Mouse (Mus musculus): ENCODE measurements around the gene Olfr152. TPM values are rescaled to one million over a fixed set of nuclear protein-coding genes. Genes with fewer than 3 reads are reported as not detected.

The Olfr152 gene
- total RNA-seq (2012; rRNA removed): not detected in 2 replicates

DNA sequence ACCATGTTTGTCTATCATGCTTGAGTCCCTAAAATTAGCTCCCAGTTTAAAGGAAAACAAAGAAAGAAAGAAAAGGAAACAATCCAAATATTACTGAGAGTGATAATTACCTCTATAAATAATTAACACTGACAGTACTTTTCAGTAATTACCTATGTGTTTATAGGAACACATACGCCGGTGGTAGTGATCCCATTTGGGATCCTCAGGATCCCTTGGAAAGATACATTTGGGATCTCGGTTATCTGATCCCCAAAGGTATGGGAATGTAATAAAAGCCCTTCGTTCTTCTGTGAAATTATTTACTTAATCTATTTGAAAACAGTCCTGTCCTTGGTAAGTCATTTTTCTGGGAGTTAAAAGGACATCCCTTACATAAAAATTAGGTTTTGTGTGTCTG is at the start of gene Olfr152:
Gene Olfr152, plus strand, starts transcription at position 301 of the 400 bp plus-strand sequence.
- no peak within 1 kb of the TSS for H3K27ac ChIP-seq (ENCODE audit: insufficient read depth, low read depth, low read length, poor library complexity, severe bottlenecking)
- no peaks in the 10 kb centered on the region for H3K9me3 ChIP-seq (ENCODE audit: control insufficient read depth, insufficient read depth, low read depth, low read length)
- H3K9ac ChIP-seq (ENCODE audit: insufficient read depth, low read depth, low read length, poor library complexity, severe bottlenecking): no peak within 1 kb of the TSS
- in situ Hi-C loops (cut with MboI; ENCODE audit: low sequenced_read_pairs in 2 of 2, unreplicated experiment in 2 of 2): no loop called here
- no peaks in the 10 kb centered on the region for H3K4me1 ChIP-seq (ENCODE audit: control insufficient read depth in 2 of 2, insufficient read depth in 2 of 2, low read length in 2 of 2, poor library complexity in 1 of 2)
- no peak for DNase-seq (ENCODE audit: low read depth, low spot score)
- H3K4me3 ChIP-seq (ENCODE audit: insufficient read depth in 1 of 2, low read depth in 1 of 2, low read length in 2 of 2, poor library complexity in 1 of 2, severe bottlenecking in 1 of 2): no peak within 1 kb of the TSS
- TF ChIP-seq CHD2 (IDR thresholded peaks at IDR 0.05; ENCODE audit: low read depth, low read length) (no peak), MAFK (IDR thresholded peaks at IDR 0.05; ENCODE audit: insufficient read depth, low read depth, low read length) (no peak), HCFC1 (IDR thresholded peaks at IDR 0.05; ENCODE audit: borderline replicate concordance, insufficient read depth, low read length) (no peak), ZNF384 (IDR thresholded peaks at IDR 0.05; ENCODE audit: low read depth, low read length) (no peak), ZC3H11A (IDR thresholded peaks at IDR 0.05; ENCODE audit: borderline replicate concordance, low read depth, low read length) (no peak)
- no peaks in the 10 kb centered on the region for H3K36me3 ChIP-seq (ENCODE audit: control insufficient read depth, insufficient read depth, low read length, poor library complexity, severe bottlenecking)

DNA sequence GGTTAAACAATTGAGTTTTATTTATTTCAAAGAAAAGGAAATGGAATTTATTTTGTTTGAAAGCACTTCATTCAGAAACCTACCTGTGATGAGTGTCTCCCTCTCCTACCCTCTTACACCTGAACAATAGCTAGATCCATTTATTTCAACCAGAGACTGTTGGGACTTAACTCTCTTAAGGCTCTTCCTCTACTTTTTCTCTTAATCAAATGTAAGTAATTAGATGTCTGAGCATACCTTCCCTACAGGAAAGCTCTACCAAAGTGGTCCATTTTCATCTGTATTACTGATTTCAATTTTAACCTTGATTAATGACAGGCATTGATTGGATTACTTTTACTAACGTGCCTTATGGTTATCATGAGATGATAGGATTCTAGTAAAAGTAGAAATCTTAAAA is 39.4 kb upstream of the Olfr152 start, which contains the start of gene Olfr1138:
Gene Olfr1138, minus strand, starts transcription at position 101 of the 400 bp plus-strand sequence.
- in situ Hi-C loops (cut with MboI; ENCODE audit: low sequenced_read_pairs in 2 of 2, unreplicated experiment in 2 of 2): no loop called here
- H3K9ac ChIP-seq (ENCODE audit: insufficient read depth, low read depth, low read length, poor library complexity, severe bottlenecking): no peak within 1 kb of the TSS

DNA sequence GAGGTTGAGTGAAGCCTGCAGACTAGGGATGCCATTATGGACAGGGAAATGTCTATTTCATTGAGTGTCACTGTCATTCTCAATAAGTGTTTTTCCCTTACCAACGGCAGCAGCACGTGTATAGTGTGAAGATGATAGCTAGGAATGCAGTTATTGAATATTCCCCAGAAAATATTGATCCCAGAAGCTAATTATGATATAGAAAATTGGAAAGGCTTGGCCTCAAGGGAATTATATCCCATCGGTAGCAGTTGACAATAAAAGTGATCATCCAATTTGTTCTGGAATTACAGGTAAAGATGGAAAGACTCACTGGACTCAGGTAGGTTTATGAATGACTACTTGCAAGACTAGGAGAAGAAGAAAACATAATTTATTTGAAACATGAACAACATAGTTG is 35.8 kb upstream of the Olfr152 start, which contains the start of gene Olfr1140:
Gene Olfr1140, plus strand, starts transcription at position 301 of the 400 bp plus-strand sequence.
- Histone ChIP-seq H3K36me3 (ENCODE audit: control insufficient read depth, insufficient read depth, low read length, poor library complexity, severe bottlenecking) (no peaks in the 10 kb centered on the region), H3K4me1 (ENCODE audit: control insufficient read depth in 2 of 2, insufficient read depth in 2 of 2, low read length in 2 of 2, poor library complexity in 1 of 2) (no peaks in the 10 kb centered on the region), H3K9me3 (ENCODE audit: control insufficient read depth, insufficient read depth, low read depth, low read length) (no peaks in the 10 kb centered on the region), H3K27ac (ENCODE audit: insufficient read depth, low read depth, low read length, poor library complexity, severe bottlenecking) (no peak within 1 kb of the TSS), H3K4me3 (ENCODE audit: insufficient read depth in 1 of 2, low read depth in 1 of 2, low read length in 2 of 2, poor library complexity in 1 of 2, severe bottlenecking in 1 of 2) (no peak within 1 kb of the TSS), H3K9ac (ENCODE audit: insufficient read depth, low read depth, low read length, poor library complexity, severe bottlenecking) (no peak within 1 kb of the TSS)
- in situ Hi-C loops (cut with MboI; ENCODE audit: low sequenced_read_pairs in 2 of 2, unreplicated experiment in 2 of 2): no loop called here
- no peak for DNase-seq (ENCODE audit: low read depth, low spot score)
- TF ChIP-seq ZC3H11A (IDR thresholded peaks at IDR 0.05; ENCODE audit: borderline replicate concordance, low read depth, low read length): no peak
- no peak for TF ChIP-seq CHD2 (IDR thresholded peaks at IDR 0.05; ENCODE audit: low read depth, low read length)
- no peak for TF ChIP-seq MAFK (IDR thresholded peaks at IDR 0.05; ENCODE audit: insufficient read depth, low read depth, low read length)
- no peak for TF ChIP-seq HCFC1 (IDR thresholded peaks at IDR 0.05; ENCODE audit: borderline replicate concordance, insufficient read depth, low read length)
- no peak for TF ChIP-seq ZNF384 (IDR thresholded peaks at IDR 0.05; ENCODE audit: low read depth, low read length)

More for the DNA sequence above, 39.4 kb upstream of the Olfr152 start, which contains the start of gene Olfr1138:
- no peak for DNase-seq (ENCODE audit: low read depth, low spot score)
- TF ChIP-seq HCFC1 (IDR thresholded peaks at IDR 0.05; ENCODE audit: borderline replicate concordance, insufficient read depth, low read length): no peak
- no peak for TF ChIP-seq MAFK (IDR thresholded peaks at IDR 0.05; ENCODE audit: insufficient read depth, low read depth, low read length)
- TF ChIP-seq ZNF384 (IDR thresholded peaks at IDR 0.05; ENCODE audit: low read depth, low read length): no peak
- no peak for TF ChIP-seq ZC3H11A (IDR thresholded peaks at IDR 0.05; ENCODE audit: borderline replicate concordance, low read depth, low read length)
- no peak for TF ChIP-seq CHD2 (IDR thresholded peaks at IDR 0.05; ENCODE audit: low read depth, low read length)
- no peaks in the 10 kb centered on the region for H3K36me3 ChIP-seq (ENCODE audit: control insufficient read depth, insufficient read depth, low read length, poor library complexity, severe bottlenecking)
- H3K4me3 ChIP-seq (ENCODE audit: insufficient read depth in 1 of 2, low read depth in 1 of 2, low read length in 2 of 2, poor library complexity in 1 of 2, severe bottlenecking in 1 of 2): no peak within 1 kb of the TSS
- H3K4me1 ChIP-seq (ENCODE audit: control insufficient read depth in 2 of 2, insufficient read depth in 2 of 2, low read length in 2 of 2, poor library complexity in 1 of 2): no peaks in the 10 kb centered on the region
- H3K9me3 ChIP-seq (ENCODE audit: control insufficient read depth, insufficient read depth, low read depth, low read length): no peaks in the 10 kb centered on the region
- no peak within 1 kb of the TSS for H3K27ac ChIP-seq (ENCODE audit: insufficient read depth, low read depth, low read length, poor library complexity, severe bottlenecking)

DNA sequence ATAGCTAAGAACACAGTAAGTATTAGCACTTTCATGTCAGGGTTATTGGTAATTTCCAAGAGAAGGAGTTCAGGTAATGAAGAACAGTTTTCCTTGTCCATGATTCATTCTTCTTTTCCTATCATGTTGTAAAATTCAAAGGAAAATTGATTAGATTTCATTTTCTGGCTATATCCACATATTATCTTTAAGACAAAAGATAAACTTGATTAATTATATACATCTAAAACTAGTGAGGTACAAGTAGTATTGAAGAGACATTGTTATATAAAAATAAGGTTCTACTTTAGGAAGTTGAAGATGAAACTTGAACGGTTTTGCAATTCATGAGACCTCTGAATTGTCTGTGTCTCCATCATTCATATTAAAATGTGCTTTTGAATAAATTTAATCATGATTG is 25.4 kb upstream of the Olfr152 start, which contains the start of gene Olfr1141:
Gene Olfr1141, minus strand, starts transcription at position 101 of the 400 bp plus-strand sequence.
- TF ChIP-seq ZC3H11A (IDR thresholded peaks at IDR 0.05; ENCODE audit: borderline replicate concordance, low read depth, low read length) (no peak), MAFK (IDR thresholded peaks at IDR 0.05; ENCODE audit: insufficient read depth, low read depth, low read length) (no peak), ZNF384 (IDR thresholded peaks at IDR 0.05; ENCODE audit: low read depth, low read length) (no peak), CHD2 (IDR thresholded peaks at IDR 0.05; ENCODE audit: low read depth, low read length) (no peak), HCFC1 (IDR thresholded peaks at IDR 0.05; ENCODE audit: borderline replicate concordance, insufficient read depth, low read length) (no peak)
- DNase-seq (ENCODE audit: low read depth, low spot score): no peak
- in situ Hi-C loops (cut with MboI; ENCODE audit: low sequenced_read_pairs in 2 of 2, unreplicated experiment in 2 of 2): no loop called here
- no peaks in the 10 kb centered on the region for H3K4me1 ChIP-seq (ENCODE audit: control insufficient read depth in 2 of 2, insufficient read depth in 2 of 2, low read length in 2 of 2, poor library complexity in 1 of 2)
- H3K4me3 ChIP-seq (ENCODE audit: insufficient read depth in 1 of 2, low read depth in 1 of 2, low read length in 2 of 2, poor library complexity in 1 of 2, severe bottlenecking in 1 of 2): no peak within 1 kb of the TSS
- H3K9me3 ChIP-seq (ENCODE audit: control insufficient read depth, insufficient read depth, low read depth, low read length): no peaks in the 10 kb centered on the region
- no peaks in the 10 kb centered on the region for H3K36me3 ChIP-seq (ENCODE audit: control insufficient read depth, insufficient read depth, low read length, poor library complexity, severe bottlenecking)
- no peak within 1 kb of the TSS for H3K9ac ChIP-seq (ENCODE audit: insufficient read depth, low read depth, low read length, poor library complexity, severe bottlenecking)
- H3K27ac ChIP-seq (ENCODE audit: insufficient read depth, low read depth, low read length, poor library complexity, severe bottlenecking): no peak within 1 kb of the TSS
